Mouse (Mus musculus) liver, adult 2 months (tissue): ENCODE data around the gene Atp5j2.

Experiments used
- CTCF ChIP-seq: fragments of 200-500 bp; IDR thresholded peaks from 2 replicates; pipeline ENCODE4 v1.5.1; 2011; ENCODE audit warnings: low read depth, low read length, control low read depth
- POLR2A ChIP-seq: fragments of 200-500 bp; IDR thresholded peaks from 2 replicates; pipeline ENCODE4 v1.6.1; 2011; ENCODE audit warnings: low read length, control low read depth; ENCODE audit not compliant: insufficient read depth; ENCODE audit errors: extremely low read depth

GRCm38 (mm10) chr5:145167306-145167661 lies 24.6 kb downstream of the Atp5j2 start:
- no peak for TF ChIP-seq CTCF
- no peak for TF ChIP-seq POLR2A
